28 mouse cellular contexts compared by ENCODE assay signal in the genomic region with DNA sequence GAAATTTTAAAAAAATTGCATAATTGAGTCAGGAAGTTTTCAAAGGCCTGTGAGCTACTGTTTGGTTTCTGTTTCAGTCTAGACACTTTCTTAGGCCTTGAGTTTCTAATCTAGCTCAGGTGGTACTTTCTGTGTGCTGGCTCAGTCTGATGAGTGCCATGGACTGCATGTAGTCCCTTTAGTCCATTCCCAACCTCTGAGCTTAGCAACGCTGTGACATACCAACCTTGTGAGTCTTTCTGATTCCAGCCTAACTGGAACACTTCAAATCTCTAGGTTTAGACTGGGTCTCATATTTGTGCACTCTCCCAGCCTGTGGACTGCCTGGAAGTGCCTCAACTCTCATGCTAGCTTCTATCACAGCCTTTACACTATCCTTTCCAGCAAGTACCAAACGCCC. TPM values are rescaled to one million over a fixed set of nuclear protein-coding genes. Genes with fewer than 3 reads are reported as not detected.
DNase-seq lines count a peak whose midpoint lies in the region; ATAC-seq and TF ChIP-seq lines count a peak whose summit lies in the region.
"Had no signal": no experiment of that assay in that cellular context is flagged by ENCODE, and none has a peak within 500 bp of the region (broad histone marks: within the 10 kb centered on the region; RNA-seq: fewer than 3 reads in every experiment).

No protein-coding gene starts in this region.

- H3K27me3 ChIP-seq in lung, postnatal 0 days (replicated peaks; ENCODE audit: insufficient read depth, low read length), result no peaks in the 10 kb centered on the region
- H3K27me3 ChIP-seq: embryonic facial prominence, embryonic 13.5 days; forebrain, embryonic 13.5 days; hindbrain, embryonic 12.5 days; hindbrain, embryonic 15.5 days had no signal

- peak; percentile 62 for DNase-seq in lung, postnatal 0 days (ENCODE audit: low spot score)
- no peak for DNase-seq in lung, adult 2 months
- no peak for DNase-seq in kidney, postnatal 10 days
- no peak for DNase-seq in urinary bladder, postnatal 10 days (ENCODE audit: low spot score)
- DNase-seq in cerebellum, adult 9-11 months, result no peak
- DNase-seq: adrenal gland, adult 8-10 months; adrenal gland, postnatal 25 days; cerebellum, adult 18-20 months; cerebellum, adult 9-10 months; cerebellum, postnatal 25 days; embryo, embryonic 11 days; gastrocnemius, postnatal 10 days; gastrocnemius, postnatal 36 days; heart, adult 11 months had no signal

- WGBS in lung, postnatal 0 days, result 63% methylated on average over 2 of the region's 2 CpGs
- 78% methylated on average over 2 of the region's 2 CpGs for WGBS in lung, adult 2 months

- TF ChIP-seq CTCF in lung, postnatal 0 days (IDR thresholded peaks at IDR 0.05), result no peak
- TF ChIP-seq CTCF in lung, adult 2 months (IDR thresholded peaks at IDR 0.05; ENCODE audit: insufficient read depth, low read length), result no peak
- no peak for TF ChIP-seq CTCF in embryonic fibroblast, embryonic 13.5 days (IDR thresholded peaks at IDR 0.05; ENCODE audit: borderline replicate concordance, insufficient read depth, low read length)

- no peaks in the 10 kb centered on the region for H3K4me1 ChIP-seq in lung, postnatal 0 days (ENCODE audit: insufficient read depth, low read depth, low read length)
- H3K4me1 ChIP-seq in lung, adult 2 months (ENCODE audit: control insufficient read depth, insufficient read depth, low read length), result peaks cover 6% of the 10 kb centered on the region
- H3K4me1 ChIP-seq in embryonic fibroblast, embryonic 13.5 days (ENCODE audit: control insufficient read depth, insufficient read depth, low read length), result peaks cover 9% of the 10 kb centered on the region; the same call in 1 of the 2 replicates
- H3K4me1 ChIP-seq: hindbrain, embryonic 12.5 days; hindbrain, embryonic 15.5 days had no signal

- H3K4me3 ChIP-seq in lung, postnatal 0 days (ENCODE audit: low read depth, low read length), result no peak overlapping the region
- no peak overlapping the region for H3K4me3 ChIP-seq in lung, adult 2 months (replicated peaks; ENCODE audit: extremely low read depth, low read depth, low read length)
- H3K4me3 ChIP-seq in embryonic fibroblast, embryonic 13.5 days (ENCODE audit: insufficient read depth, low read length), result no peak overlapping the region
- H3K4me3 ChIP-seq: embryonic facial prominence, embryonic 10.5 days; embryonic facial prominence, embryonic 13.5 days; forebrain, embryonic 10.5 days; forebrain, embryonic 13.5 days; hindbrain, embryonic 12.5 days; hindbrain, embryonic 15.5 days had no signal

- H3K27ac ChIP-seq in lung, postnatal 0 days (ENCODE audit: low read length), result no peak overlapping the region
- H3K27ac ChIP-seq in embryonic fibroblast, embryonic 13.5 days (ENCODE audit: insufficient read depth, low read length), result peak overlapping the region; percentile 36; the same call in 1 of the 2 replicates
- H3K27ac ChIP-seq: embryonic facial prominence, embryonic 10.5 days; embryonic facial prominence, embryonic 13.5 days; forebrain, embryonic 10.5 days; forebrain, embryonic 13.5 days; hindbrain, embryonic 12.5 days; hindbrain, embryonic 15.5 days had no signal

- ATAC-seq in lung, postnatal 0 days, result peak; percentile 82
- ATAC-seq in megakaryocyte, adult 5-6 weeks (ENCODE audit: poor library complexity, severe bottlenecking), result peak; percentile 45
- ATAC-seq: CD4-positive, CD25-positive, alpha-beta regulatory T cell, adult 4 months; forebrain, embryonic 13.5 days; forebrain, embryonic 16.5 days had no signal

- H3K4me2 ChIP-seq in lung, postnatal 0 days (replicated peaks; ENCODE audit: low read depth, low read length), result no peak overlapping the region
- H3K4me2 ChIP-seq: embryonic facial prominence, embryonic 13.5 days; forebrain, embryonic 13.5 days; heart, embryonic 11.5 days; hindbrain, embryonic 12.5 days; hindbrain, embryonic 15.5 days had no signal

- TF ChIP-seq EP300 in lung, postnatal 0 days (IDR thresholded peaks at IDR 0.05), result peak; percentile 58

- H3K9me3 ChIP-seq in lung, postnatal 0 days (ENCODE audit: low read length), result no peaks in the 10 kb centered on the region
- H3K9me3 ChIP-seq: embryonic facial prominence, embryonic 10.5 days; embryonic facial prominence, embryonic 13.5 days; forebrain, embryonic 10.5 days; forebrain, embryonic 13.5 days; hindbrain, embryonic 12.5 days; hindbrain, embryonic 15.5 days had no signal

- no peaks in the 10 kb centered on the region for H3K36me3 ChIP-seq in lung, postnatal 0 days (ENCODE audit: insufficient read depth, low read length)
- H3K36me3 ChIP-seq: embryonic facial prominence, embryonic 13.5 days; forebrain, embryonic 10.5 days; hindbrain, embryonic 12.5 days; hindbrain, embryonic 15.5 days had no signal

- TF ChIP-seq POLR2A in lung, adult 2 months (IDR thresholded peaks at IDR 0.05; ENCODE audit: borderline replicate concordance, extremely low read depth, low read depth, low read length), result no peak
- TF ChIP-seq POLR2A in embryonic fibroblast, embryonic 13.5 days (IDR thresholded peaks at IDR 0.05; ENCODE audit: low read depth, low read length), result no peak

- no peak overlapping the region for H3K9ac ChIP-seq in lung, postnatal 0 days (replicated peaks; ENCODE audit: low read depth)
- H3K9ac ChIP-seq: embryonic facial prominence, embryonic 13.5 days; forebrain, embryonic 13.5 days; hindbrain, embryonic 12.5 days; hindbrain, embryonic 15.5 days had no signal

RNA-seq across cellular contexts. Expression of a gene that starts 57.2 kb away (rescaled TPM):
- 1.7 and 2.2 TPM in 2 replicates for polyA plus RNA-seq in lung, postnatal 0 days (2015; fragmentation: Nextera tagmentation; extraction: Ambion mirVana)
- polyA plus RNA-seq in lung, adult 2 months (2012; rRNA removed), result 4.1 and 4.4 TPM in 2 replicates
- 90.6 and 94.9 TPM in 2 replicates for polyA plus RNA-seq in embryonic fibroblast, embryonic 13.5 days (2011; ENCODE audit: insufficient read length, low read depth, missing spikeins)
- 0.02 TPM in 2 replicates for total RNA-seq in megakaryocyte, adult 5-6 weeks (2015)
- total RNA-seq in megakaryocyte, adult 5-6 weeks (2017), result not detected in 2 replicates
- total RNA-seq: common myeloid progenitor, adult 5-6 weeks; hematopoietic stem cell, adult 5-6 weeks; MEL had no signal
- polyA plus RNA-seq: CD4-positive, CD25-positive, alpha-beta regulatory T cell, adult 4 months had no signal

Comparison
In these comparisons a context has a peak if more than half of its experiments do, and no peak if none do; other contexts are left out.
1. RNA of a gene that starts 57.2 kb away (polyA plus RNA-seq): 90.6 to 94.9 TPM in embryonic fibroblast, embryonic 13.5 days; 4.1 to 4.4 TPM in lung, adult 2 months and 1.7 to 2.2 TPM in lung, postnatal 0 days; every median in the first group is over 10 times any median in the second.